Mouse (Mus musculus): Measurements from ENCODE around the gene St3gal4. TPM values are rescaled to one million over a fixed set of nuclear protein-coding genes. Genes with fewer than 3 reads are reported as not detected.
A peak's percentile ranks its signal among the peaks of the same experiment; 100 is the strongest.

Gene St3gal4
- polyA plus RNA-seq, 1 experiment from 2014 or later = 27.9 TPM

- 0 out of 2 replicates have a peak overlapping the region, but pooled peaks have one; percentile 48 for H3K9ac ChIP-seq
- H3K4me3 ChIP-seq = no peak overlapping the region
- peak overlapping the region; percentile 12 for H3K27ac ChIP-seq
- peaks cover 68% of the 10 kb centered on the region for H3K4me1 ChIP-seq
- peaks cover 38% of the 10 kb centered on the region for H3K36me3 ChIP-seq
- peak overlapping the region; percentile 1; the same call in 1 of the 2 replicates for H3K4me2 ChIP-seq
- H3K9me3 ChIP-seq (replicated peaks) = no peaks in the 10 kb centered on the region
- WGBS (ENCODE audit: insufficient replicate concordance) = 31% methylated on average over 4 of the region's 4 CpGs
- no peaks in the 10 kb centered on the region for H3K27me3 ChIP-seq (replicated peaks)
- ATAC-seq = peak; percentile 63
Measured at GRCm38 (mm10) chr9:35097901-35098300, 21.2 kb downstream of the St3gal4 start.

- 82% methylated on average over 1 of the region's 1 CpGs for WGBS (ENCODE audit: insufficient replicate concordance)
Measured at GRCm38 (mm10) chr9:35095726-35096125, 23.3 kb downstream of the St3gal4 start.

GRCm38 (mm10) chr9:35093350-35093749 lies 25.7 kb downstream of the St3gal4 start:
- no peak for ATAC-seq
- Histone ChIP-seq H3K9ac (no peak overlapping the region), H3K27ac (no peak overlapping the region), H3K9me3 (replicated peaks) (no peaks in the 10 kb centered on the region), H3K4me2 (no peak overlapping the region), H3K4me1 (peaks cover 70% of the 10 kb centered on the region), H3K4me3 (no peak overlapping the region), H3K36me3 (peaks cover 8% of the 10 kb centered on the region; the same call in 1 of the 2 replicates), H3K27me3 (replicated peaks) (no peaks in the 10 kb centered on the region)
- WGBS (ENCODE audit: insufficient replicate concordance) = 75% methylated on average over 3 of the region's 3 CpGs

More at GRCm38 (mm10) chr9:35095726-35096125, 23.3 kb downstream of the St3gal4 start:
- H3K9ac ChIP-seq = no peak overlapping the region
- no peaks in the 10 kb centered on the region for H3K9me3 ChIP-seq (replicated peaks)
- H3K27me3 ChIP-seq (replicated peaks) = no peaks in the 10 kb centered on the region
- H3K4me2 ChIP-seq = no peak overlapping the region
- no peak overlapping the region for H3K27ac ChIP-seq
- peaks cover 86% of the 10 kb centered on the region for H3K4me1 ChIP-seq
- ATAC-seq = no peak
- H3K4me3 ChIP-seq = no peak overlapping the region
- H3K36me3 ChIP-seq = peaks cover 20% of the 10 kb centered on the region

- Histone ChIP-seq H3K4me3 (no peak overlapping the region), H3K27me3 (replicated peaks) (no peaks in the 10 kb centered on the region), H3K4me2 (no peak overlapping the region), H3K9ac (no peak overlapping the region), H3K9me3 (replicated peaks) (no peaks in the 10 kb centered on the region), H3K4me1 (peaks cover 65% of the 10 kb centered on the region), H3K36me3 (peaks cover 4% of the 10 kb centered on the region; the same call in 1 of the 2 replicates), H3K27ac (no peak overlapping the region)
- no peak for ATAC-seq
- 87% methylated on average over 2 of the region's 2 CpGs for whole genome bisulfite sequencing (ENCODE audit: insufficient replicate concordance)
Measured at GRCm38 (mm10) chr9:35092904-35093303, 26.2 kb downstream of the St3gal4 start.

- Histone ChIP-seq H3K4me3 (no peak overlapping the region), H3K9ac (no peak overlapping the region), H3K27me3 (replicated peaks) (no peaks in the 10 kb centered on the region), H3K36me3 (0 out of 2 replicates have a peak, but pooled peaks cover 4% of the 10 kb centered on the region), H3K9me3 (replicated peaks) (no peaks in the 10 kb centered on the region), H3K4me1 (peaks cover 34% of the 10 kb centered on the region), H3K4me2 (no peak overlapping the region), H3K27ac (0 out of 2 replicates have a peak overlapping the region, but pooled peaks have one; percentile 30)
- no peak for ATAC-seq
- 35% methylated on average over 2 of the region's 2 CpGs for WGBS (ENCODE audit: insufficient replicate concordance)
Measured at GRCm38 (mm10) chr9:35061446-35061845, 57.6 kb downstream of the St3gal4 start.

- H3K27ac ChIP-seq = no peak overlapping the region
- H3K9ac ChIP-seq = no peak overlapping the region
- H3K4me1 ChIP-seq = peaks cover 34% of the 10 kb centered on the region
- H3K4me3 ChIP-seq = no peak overlapping the region
- no peaks in the 10 kb centered on the region for H3K9me3 ChIP-seq (replicated peaks)
- no peak overlapping the region for H3K4me2 ChIP-seq
- no peak for ATAC-seq
- H3K36me3 ChIP-seq = peaks cover 18% of the 10 kb centered on the region
- no peaks in the 10 kb centered on the region for H3K27me3 ChIP-seq (replicated peaks)
- 65% methylated on average over 5 of the region's 5 CpGs for WGBS (ENCODE audit: insufficient replicate concordance)
Measured at GRCm38 (mm10) chr9:35059881-35060280, 59.2 kb downstream of the St3gal4 start.

- no peaks in the 10 kb centered on the region for H3K9me3 ChIP-seq (replicated peaks)
- WGBS (ENCODE audit: insufficient replicate concordance) = 83% methylated on average over 2 of the region's 2 CpGs
- no peak overlapping the region for H3K4me2 ChIP-seq
- peaks cover 29% of the 10 kb centered on the region for H3K36me3 ChIP-seq
- H3K4me1 ChIP-seq = peaks cover 34% of the 10 kb centered on the region
- no peak overlapping the region for H3K4me3 ChIP-seq
- ATAC-seq = no peak
- no peak overlapping the region for H3K27ac ChIP-seq
- no peaks in the 10 kb centered on the region for H3K27me3 ChIP-seq (replicated peaks)
- H3K9ac ChIP-seq = no peak overlapping the region
Measured at GRCm38 (mm10) chr9:35058596-35059354, 60.3 kb downstream of the St3gal4 start.

- Histone ChIP-seq H3K27ac (no peak overlapping the region), H3K9ac (no peak overlapping the region), H3K36me3 (peaks cover 35% of the 10 kb centered on the region), H3K4me3 (no peak overlapping the region), H3K27me3 (replicated peaks) (no peaks in the 10 kb centered on the region), H3K4me1 (peaks cover 34% of the 10 kb centered on the region), H3K9me3 (replicated peaks) (no peaks in the 10 kb centered on the region), H3K4me2 (no peak overlapping the region)
- WGBS (ENCODE audit: insufficient replicate concordance) = 75% methylated on average over 4 of the region's 4 CpGs
- no peak for ATAC-seq
Measured at GRCm38 (mm10) chr9:35058186-35058585, 60.9 kb downstream of the St3gal4 start.

- Histone ChIP-seq H3K36me3 (peaks cover 41% of the 10 kb centered on the region), H3K4me3 (no peak overlapping the region), H3K4me2 (no peak overlapping the region), H3K4me1 (peaks cover 34% of the 10 kb centered on the region), H3K27ac (no peak overlapping the region), H3K9me3 (replicated peaks) (no peaks in the 10 kb centered on the region), H3K9ac (no peak overlapping the region), H3K27me3 (replicated peaks) (no peaks in the 10 kb centered on the region)
- no peak for ATAC-seq
- 58% methylated on average over 6 of the region's 6 CpGs for WGBS (ENCODE audit: insufficient replicate concordance)
Measured at GRCm38 (mm10) chr9:35057631-35058030, 61.4 kb downstream of the St3gal4 start.

GRCm38 (mm10) chr9:35056611-35057010 lies 62.5 kb downstream of the St3gal4 start:
- ATAC-seq = no peak
- H3K4me2 ChIP-seq = no peak overlapping the region
- H3K4me3 ChIP-seq = no peak overlapping the region

GRCm38 (mm10) chr9:35055528-35056330 lies 63.3 kb downstream of the St3gal4 start:
- no peak for ATAC-seq
- Histone ChIP-seq H3K4me3 (no peak overlapping the region), H3K9ac (no peak overlapping the region), H3K36me3 (peaks cover 57% of the 10 kb centered on the region), H3K27me3 (replicated peaks) (no peaks in the 10 kb centered on the region), H3K27ac (no peak overlapping the region), H3K4me2 (no peak overlapping the region), H3K4me1 (peaks cover 19% of the 10 kb centered on the region), H3K9me3 (replicated peaks) (no peaks in the 10 kb centered on the region)
- 76% methylated on average over 11 of the region's 11 CpGs for WGBS (ENCODE audit: insufficient replicate concordance)

More at GRCm38 (mm10) chr9:35056611-35057010, 62.5 kb downstream of the St3gal4 start:
- Histone ChIP-seq H3K9me3 (replicated peaks) (no peaks in the 10 kb centered on the region), H3K4me1 (peaks cover 26% of the 10 kb centered on the region), H3K36me3 (peaks cover 48% of the 10 kb centered on the region), H3K27me3 (replicated peaks) (no peaks in the 10 kb centered on the region), H3K9ac (no peak overlapping the region), H3K27ac (no peak overlapping the region; the same call in 1 of the 2 replicates)
- 44% methylated on average over 3 of the region's 3 CpGs for WGBS (ENCODE audit: insufficient replicate concordance)

- H3K36me3 ChIP-seq = peaks cover 78% of the 10 kb centered on the region
- no peak overlapping the region for H3K27ac ChIP-seq
- 81% methylated on average over 3 of the region's 3 CpGs for WGBS (ENCODE audit: insufficient replicate concordance)
- peaks cover 6% of the 10 kb centered on the region; the same call in 1 of the 2 replicates for H3K4me1 ChIP-seq
- no peak overlapping the region for H3K4me2 ChIP-seq
- no peaks in the 10 kb centered on the region for H3K9me3 ChIP-seq (replicated peaks)
- no peak overlapping the region for H3K9ac ChIP-seq
- ATAC-seq = no peak
- H3K27me3 ChIP-seq (replicated peaks) = no peaks in the 10 kb centered on the region
- no peak overlapping the region for H3K4me3 ChIP-seq
Measured at GRCm38 (mm10) chr9:35053669-35054068, 65.4 kb downstream of the St3gal4 start.
